Mouse (Mus musculus): ENCODE measurements around the gene Slc50a1.

The Slc50a1 gene

DNA sequence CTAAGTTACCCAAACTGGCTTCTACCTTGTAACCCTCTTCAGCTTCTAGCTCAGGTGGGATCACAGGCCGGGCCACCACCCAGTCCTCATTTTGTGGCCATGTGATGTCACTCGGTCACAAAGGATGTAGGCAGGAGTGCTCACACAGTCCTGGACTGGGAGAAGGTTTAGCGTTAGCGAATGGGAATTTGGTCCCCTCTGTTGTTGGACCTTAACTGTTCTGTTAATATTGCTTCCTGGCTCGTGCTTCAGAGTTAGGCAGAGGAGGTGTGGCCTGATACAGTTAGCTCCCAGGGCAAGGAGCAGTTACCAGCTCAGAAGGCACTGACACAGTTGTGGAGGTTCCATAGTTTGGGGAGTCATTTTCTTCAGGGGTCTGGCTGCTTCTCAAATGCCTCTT is 23.8 kb upstream of the Slc50a1 start:
- no peak for DNase-seq (ENCODE audit: low spot score)

DNA sequence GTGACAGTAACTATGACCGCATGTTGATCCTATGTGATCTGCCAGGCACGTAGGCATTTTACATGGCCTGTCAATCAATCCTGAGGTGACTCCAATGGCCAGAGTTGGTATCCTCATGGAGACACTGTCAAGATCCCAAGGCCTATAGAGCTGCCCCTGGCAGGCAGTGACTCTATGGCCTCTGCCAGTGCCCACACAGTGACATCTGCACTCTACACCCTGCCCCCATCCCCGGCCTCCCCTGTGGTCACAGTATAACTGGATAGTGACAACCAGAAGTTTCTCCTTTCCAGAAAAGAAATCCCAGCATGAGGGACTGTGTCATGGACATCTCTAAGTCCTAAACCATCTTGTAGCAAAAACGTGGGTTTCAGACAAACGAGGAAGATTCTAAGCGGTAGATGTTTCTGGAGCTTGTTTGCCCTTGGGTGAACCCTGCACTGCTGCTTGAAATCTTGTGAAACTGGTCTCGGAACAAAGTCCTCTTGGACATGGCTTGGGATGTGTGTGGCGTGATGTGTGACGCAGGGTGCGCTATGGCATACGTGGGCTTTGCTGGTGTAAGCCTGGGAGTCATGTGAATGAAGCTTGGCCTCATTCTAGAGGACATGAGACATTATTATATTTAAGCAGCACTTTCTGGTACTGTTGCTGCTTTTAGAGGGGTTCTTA is 23.0 kb upstream of the Slc50a1 start:
- no peak for DNase-seq (ENCODE audit: low spot score)

DNA sequence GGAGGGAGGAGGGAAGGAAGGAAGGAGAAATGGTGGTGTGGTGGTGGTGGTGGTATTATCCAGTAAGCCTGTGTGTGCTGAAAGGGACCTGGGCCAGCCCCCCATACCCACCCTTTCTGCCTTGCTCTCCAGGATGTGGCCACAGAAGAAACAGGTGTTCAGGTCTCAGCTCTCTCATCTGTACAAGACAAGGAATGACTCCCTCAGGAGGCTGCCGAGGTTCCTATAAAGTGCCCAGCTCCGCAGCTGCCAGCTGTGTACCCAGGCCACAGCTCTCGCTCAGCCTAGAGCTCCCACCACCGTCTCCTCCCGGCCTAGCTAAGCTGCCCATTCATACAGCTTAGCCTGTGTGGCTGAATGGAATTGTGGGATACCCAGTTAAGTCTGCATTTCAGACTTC is 21.9 kb upstream of the Slc50a1 start:
- DNase-seq (ENCODE audit: low spot score), result no peak

DNA sequence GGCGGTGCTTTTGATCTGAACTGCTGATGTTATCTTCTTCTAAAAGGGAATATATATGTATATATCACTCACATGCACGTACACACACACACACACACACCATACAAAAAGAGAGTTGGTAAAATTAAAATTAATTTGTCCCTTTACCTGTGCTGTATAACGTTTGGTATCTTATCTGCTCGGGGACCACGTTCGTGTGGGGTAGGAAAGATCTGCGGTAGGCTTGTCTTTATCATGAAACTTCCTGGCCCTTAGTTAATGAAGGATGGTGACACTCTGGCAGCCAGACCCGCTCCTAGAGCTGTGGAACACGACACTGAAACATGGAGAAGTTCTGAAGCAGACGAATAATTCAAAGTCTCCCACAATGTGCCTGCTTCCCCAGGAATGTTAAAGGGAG is 21.5 kb upstream of the Slc50a1 start:
- DNase-seq (ENCODE audit: low spot score), result no peak

DNA sequence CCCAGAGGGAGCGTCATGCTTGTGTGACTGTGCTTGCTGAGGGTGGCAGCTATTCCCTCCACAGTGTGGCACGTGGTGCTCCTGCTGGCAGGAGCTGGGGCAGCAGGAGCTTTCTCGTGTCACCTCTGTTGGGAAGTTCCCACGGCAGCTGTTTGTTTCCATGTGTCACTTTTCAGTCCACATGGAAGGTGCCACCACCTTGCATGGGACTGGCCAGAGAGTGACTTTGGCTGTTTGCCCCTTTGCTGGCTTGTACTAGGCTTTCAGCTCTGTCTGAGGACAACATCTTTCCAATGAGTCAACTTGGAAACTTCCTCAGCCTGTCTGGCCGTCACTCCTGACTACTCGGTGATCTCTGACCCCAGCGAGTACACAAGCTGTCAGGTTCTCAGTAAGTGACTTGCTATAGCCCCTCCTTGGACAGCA is 18.1 kb upstream of the Slc50a1 start:
- DNase-seq (ENCODE audit: low spot score), result no peak

DNA sequence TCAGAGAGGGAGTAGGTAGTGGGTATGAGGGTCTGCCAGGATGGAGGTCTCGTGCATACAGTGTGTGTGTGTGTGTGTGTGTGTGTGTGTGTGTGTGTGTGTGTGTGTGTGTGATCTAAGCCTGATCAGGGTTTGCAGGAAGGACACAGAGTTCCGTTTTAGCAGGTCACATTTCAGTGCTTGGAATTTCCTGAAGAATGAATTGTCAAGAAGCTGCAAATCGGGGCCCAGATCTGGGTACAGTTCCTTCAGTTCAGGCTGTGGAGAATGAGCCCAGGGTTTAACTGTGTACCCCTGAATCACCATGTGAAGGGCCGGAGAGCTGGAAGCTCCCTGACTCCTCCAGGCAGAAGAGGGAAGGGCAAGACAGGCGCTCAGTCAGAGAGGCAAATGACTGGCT is 16.9 kb upstream of the Slc50a1 start:
- no peak for DNase-seq (ENCODE audit: low spot score)

DNA sequence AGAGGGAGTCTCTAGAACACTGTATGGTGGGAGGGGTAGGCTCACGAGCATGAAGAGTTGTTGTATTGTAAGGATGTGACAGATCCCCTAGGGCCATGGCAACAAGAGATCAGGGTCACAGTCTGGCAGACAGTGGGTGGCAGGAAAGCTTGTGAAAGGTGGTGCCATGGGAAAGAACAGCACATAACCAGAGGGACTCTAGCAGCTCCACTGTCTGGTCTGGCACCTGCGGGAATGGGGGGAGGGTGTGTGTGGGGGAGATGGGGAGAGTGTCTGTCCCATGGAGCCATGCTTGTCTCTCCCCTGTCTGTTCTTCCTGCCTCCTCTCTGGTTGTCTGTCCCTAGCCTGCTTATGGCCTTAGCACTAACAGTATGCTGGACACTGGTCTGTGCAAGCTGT is 15.2 kb upstream of the Slc50a1 start:
- DNase-seq (ENCODE audit: low spot score), result no peak

DNA sequence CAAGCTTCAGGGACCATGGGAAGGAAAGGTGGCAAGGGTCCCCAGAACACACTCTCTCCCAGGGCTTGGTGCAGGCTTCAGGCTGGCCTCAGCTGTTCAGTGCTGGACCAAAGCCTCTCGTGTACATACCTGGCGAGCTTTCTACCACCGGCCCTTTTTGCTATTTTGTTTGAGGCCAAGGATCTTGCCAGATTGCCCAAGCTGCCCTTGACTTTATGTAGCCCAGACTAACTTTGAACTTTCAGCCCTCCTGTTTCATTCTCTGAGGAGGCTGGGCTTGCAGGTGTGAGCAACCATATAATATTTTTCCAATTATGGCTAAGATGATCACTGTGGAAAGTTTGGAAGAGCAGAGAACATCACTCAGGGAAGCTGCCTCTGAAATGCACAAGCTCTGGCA is 13.9 kb upstream of the Slc50a1 start:
- DNase-seq (ENCODE audit: low spot score), result no peak

DNA sequence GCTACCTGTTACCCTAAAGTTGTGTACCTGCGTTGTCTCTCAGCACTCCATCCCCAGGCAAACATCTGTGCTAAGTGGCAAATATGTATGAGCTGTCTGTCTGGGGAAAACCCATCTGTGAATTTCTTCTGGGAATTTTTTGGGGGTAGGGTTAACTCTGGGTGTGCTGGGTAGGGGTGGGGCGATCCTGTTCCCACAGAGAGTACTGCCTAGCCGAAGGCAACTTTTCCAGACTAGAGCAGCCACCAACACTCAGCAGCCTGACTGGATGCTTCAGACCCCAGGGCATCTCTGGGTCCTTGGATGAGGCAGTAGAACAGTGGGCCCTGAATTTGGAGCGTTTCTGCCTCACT is 11.9 kb upstream of the Slc50a1 start:
- no peak for DNase-seq (ENCODE audit: low spot score)

DNA sequence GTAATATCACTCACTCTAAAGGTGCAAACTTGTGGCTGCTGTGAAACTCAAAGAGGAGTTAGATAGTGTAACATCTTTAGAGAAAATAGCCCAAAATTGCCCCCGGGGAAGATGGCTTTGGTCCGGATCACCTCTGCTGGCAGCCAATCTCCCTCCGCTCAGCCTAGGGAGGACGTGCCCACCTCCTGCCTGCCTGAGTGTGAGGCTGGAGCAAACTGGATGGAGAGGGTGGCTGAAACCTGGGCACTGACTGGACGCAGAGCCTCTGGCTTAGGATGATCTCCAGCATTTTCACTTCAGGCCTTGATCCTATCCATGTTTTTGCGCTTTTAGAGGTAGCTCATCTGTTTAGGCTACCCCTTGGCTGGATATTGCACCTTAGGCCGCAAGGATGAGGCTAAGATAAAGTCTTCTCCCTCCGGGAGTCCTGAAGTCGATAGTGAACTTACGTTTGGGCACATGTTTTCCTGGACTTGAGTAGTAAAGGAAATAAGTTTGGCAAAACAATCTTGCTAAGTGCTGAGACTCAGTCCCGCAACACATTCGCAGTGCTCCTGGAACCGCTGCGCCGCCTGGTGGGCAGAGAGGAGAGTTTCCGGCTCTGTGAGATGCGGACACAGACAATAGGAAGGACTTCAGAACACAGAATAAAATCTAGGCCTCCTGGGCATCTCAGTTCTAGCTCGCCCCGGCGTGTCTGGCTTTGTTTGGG is 11.4 kb upstream of the Slc50a1 start:
- peak; percentile 87 for DNase-seq (ENCODE audit: low spot score)

DNA sequence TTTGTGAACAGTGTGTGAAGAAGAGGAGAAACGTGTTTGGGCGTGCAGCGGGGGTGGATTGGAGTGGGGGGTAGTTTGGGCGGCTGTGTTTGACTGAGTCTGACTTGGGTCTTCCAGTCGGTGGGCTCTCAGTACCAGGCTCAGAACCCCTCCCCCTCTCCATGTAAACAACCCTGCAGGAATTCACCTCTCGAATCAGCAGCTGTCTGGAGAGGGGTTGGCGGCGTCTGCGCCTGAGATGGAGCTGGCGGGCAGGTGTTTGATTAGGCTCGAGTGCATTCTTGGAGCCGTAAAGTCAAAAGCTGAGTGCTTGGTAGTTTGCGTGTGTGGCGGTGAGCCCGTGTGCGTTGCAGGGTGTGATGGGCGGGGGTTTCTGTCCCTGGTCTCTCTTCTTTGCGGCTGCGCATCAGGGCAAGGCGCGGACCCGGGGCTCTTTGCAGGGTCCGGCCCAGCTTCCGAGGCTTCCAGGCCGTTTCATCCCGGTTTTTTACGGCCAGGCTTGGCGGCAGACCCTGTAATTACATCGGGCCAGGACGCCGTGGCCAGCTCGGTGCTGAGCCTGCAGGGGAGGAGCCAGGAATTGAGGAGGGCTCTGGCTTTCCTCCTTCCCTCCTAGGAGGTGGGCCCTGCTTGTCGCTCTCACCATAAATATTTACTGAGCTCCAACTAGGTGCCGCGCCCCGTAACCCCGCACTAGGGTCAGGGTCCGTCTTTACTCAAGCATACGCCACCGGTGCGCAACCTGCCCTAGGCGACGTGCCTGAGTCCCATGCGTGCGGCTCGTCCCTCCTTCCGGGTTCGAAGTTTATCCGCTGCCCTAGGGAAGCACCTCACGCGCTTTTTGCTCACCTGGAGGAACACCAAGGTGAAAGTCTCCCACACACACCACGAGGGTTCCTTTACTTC is 10.5 kb upstream of the Slc50a1 start, which contains the start of gene Efna1:
Gene Efna1, minus strand, starts transcription at position 537 of the 906 bp plus-strand sequence.
- DNase-seq (ENCODE audit: low spot score), result peak; percentile 76

DNA sequence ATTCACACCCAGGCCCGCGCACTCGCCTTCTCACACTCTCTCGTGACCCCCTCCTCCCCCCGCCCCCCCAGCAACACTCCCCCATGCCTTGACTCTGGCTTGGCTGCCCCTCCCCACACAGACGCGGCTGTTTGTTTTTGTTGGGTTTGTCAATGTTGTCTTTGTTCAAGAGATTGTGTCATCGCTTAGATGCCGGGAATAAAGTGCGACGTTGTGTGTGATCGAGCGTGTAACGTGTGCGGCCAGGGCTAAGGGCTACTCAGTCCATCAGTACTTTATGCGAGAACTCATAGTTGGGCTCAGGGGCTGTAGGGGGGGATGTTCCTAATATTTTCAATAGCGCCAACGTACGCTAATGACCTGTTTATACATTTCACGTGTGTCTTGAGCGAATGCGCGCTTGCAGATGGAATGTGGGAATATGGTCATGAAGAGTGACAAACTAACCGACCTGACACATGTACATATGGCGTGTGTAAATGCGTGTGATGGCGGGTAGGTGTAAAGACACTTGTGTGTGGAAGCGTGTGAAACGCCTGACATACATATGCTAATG is 9.8 kb upstream of the Slc50a1 start:
- peak; percentile 46 for DNase-seq (ENCODE audit: low spot score)

DNA sequence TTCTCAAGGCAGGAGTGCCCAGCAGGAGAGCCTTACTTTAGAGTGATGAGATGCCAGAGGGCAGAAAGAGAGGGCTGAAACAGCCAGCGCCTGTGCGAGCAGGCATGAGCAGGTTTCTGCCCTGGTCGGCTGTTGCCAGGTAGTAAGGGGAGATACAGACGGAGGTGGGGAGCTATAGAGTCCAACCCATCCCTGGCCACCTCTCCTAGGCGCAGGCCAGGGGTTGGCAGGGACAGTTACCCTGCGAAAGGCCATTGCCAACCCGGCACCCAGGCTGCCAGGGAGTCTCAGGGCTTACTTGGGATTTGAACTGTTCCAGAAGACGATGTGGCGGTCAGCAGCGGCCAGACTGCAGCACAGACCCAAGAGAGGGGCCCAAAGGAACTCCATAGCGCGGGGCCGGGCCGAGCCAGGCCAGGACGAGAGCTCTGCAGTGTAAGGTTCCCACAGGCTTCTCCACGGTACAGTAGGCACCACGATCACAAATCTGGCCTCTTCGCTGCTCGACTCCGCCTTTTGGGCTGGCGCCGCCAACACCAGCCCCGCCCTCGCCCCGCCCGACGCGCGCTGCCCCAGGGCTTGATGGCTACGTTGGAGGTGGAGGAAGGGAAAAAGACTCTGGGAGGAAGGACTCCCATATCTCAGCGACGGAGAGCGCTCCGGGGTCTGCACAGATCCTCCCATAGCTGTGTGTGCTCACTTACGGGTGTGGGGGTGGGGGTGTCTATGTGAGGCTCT is 9.0 kb upstream of the Slc50a1 start:
- DNase-seq (ENCODE audit: low spot score), result peak; percentile 91

DNA sequence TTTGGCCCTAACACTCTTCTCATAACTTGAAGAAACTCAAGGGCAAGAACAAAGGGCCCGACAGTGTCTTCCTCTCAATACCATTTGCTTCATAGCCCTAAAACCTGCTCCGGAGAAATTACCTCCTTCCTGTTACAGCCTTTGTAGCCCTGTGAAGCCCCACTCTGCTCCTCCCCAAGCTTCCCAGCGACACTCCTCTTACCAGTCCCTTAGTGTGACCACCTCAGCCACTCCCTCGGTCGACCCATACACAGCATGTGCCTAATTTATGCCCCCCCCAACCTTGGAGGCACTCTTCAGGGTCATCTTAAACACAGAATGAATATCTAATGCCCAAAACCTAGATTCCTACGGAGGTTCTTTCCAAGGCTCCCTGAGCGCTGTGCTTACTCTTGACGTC is 8.3 kb upstream of the Slc50a1 start:
- peak; percentile 12 for DNase-seq (ENCODE audit: low spot score)

DNA sequence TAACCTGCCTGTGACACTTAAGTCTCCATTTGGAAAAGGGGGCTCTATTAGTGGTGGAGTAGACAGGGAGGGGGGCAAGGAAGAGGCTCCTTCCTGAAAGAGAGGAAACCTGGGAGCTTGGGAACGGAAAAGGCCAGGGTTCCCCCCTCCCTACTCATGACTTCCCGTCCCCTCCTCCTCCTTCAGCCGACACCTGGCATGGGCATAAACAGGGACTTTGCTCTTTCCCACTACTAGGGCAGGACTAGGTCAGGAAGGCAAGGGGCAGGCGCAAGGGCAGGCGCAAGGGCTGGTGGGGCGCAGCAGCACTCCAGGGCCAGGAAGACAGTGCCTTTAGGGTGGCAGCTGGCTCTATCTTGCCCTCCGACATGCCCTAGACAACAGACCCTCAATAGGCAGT is 7.7 kb upstream of the Slc50a1 start:
- DNase-seq (ENCODE audit: low spot score), result peak; percentile 26

DNA sequence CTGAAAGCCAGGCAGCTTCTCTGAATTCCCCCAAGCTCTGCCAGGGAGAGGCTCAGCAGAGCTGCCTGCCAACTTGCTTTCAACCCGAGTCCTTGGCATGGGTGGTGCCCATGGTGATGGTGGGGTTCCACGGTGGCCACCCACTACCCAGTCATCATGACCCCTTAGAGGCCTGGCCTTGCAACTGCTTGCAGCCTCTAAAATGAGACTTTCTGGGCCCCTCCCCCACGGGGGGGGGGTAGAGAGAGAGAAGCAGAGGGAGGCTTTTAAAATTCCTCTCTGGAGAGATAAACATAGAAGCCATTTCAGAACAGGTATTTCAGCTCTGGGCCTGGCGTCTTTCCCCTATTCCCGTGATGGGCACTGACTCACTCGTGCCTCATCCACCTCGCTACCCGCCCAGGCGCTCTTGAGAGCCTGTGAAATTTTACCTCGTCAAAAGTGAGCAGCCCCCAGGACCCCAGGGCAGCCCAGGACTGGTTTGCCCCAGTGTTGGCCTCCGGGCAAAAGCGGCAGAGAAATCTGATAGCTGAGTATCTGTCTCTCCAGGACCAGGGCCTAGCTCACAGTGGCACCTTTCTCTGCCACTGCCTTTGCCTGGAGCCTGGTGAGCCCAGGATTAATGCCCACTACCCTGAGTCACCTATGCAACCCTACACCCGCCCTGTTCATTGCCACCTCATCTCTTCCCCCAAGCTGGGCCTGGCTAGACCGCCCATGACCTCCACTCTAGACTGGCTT is 7.1 kb upstream of the Slc50a1 start:
- peak; percentile 79 for DNase-seq (ENCODE audit: low spot score)

DNA sequence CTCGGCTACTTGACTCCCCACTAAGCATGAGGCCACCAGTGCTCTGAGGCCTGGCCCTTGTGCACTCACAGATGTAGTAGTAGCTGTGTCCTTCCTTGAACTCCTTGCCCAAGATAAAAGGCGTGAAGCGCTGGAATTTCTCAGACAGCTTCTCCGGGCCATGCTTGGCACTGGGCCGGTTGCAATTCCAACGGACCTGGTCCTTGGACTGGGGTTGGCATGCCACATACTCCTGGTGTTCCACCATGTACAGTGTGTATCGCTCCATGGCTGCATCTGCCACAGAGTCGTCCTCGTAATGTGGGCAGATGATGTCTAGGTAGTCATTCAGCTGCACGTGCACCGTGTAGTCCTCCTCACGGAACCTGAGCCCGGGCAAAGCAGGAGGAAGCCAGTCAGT is 5.7 kb upstream of the Slc50a1 start:
- no peak for DNase-seq (ENCODE audit: low spot score)

DNA sequence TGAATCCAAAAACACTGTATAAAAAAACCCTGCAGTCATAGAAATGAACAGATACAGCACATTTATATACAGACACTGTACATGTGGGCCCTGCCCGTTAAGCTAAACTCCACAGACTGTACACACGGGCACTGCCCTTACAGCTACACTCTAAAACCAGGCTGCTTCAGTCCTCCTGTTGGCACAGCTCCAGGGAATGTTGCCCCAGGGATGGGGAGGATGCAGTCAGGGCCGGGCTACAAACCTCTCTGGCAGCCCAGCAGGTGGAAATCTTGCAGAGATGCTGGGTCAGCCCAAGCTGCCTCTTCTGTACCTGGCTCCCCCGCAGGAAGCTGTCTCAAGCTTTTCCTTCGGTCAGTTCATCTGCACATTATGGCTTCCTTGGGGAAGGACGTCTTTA is 1.4 kb upstream of the Slc50a1 start:
- DNase-seq (ENCODE audit: low spot score), result peak; percentile 46

DNA sequence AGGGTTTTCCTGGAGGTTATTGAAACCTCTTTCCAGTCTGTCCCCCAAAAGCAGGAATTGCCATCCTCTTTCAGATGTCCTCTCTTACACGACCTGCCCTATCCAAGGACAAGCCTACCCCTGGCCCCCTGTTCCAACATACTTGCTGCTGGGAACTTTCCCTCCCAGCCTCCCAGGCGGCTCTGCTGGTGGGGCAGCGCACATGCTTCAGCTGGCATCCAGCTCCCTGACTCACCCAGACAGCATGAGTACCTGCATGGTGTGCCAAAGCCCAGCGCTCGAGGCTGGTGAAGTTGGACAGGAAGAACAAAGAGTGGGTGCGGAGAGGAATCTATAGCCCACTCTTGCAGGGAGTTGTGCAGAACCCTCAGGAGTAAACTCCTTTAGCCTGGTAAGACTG is 521 bp upstream of the Slc50a1 start:
- DNase-seq (ENCODE audit: low spot score), result peak; percentile 69

DNA sequence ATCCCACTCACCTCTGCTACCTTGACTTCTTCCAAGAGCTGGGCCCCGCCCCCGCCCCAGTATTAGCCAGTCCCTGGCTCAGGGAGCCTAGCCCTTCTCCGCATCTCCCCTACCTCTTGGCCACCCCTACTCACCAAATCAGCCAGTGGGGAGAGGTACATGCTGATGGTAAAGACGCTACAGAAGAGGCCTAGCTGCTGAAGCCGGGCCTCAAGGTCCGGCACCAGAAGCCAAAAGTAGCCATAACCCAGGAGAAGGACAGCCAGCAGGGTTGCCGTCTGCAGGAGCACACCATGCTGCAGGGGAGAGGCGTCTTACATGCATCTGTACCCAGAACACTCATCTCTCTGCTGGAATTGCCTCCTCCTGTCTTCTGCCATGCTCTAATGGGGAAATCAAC is 1.5 kb downstream of the Slc50a1 start:
- no peak for DNase-seq (ENCODE audit: low spot score)

DNA sequence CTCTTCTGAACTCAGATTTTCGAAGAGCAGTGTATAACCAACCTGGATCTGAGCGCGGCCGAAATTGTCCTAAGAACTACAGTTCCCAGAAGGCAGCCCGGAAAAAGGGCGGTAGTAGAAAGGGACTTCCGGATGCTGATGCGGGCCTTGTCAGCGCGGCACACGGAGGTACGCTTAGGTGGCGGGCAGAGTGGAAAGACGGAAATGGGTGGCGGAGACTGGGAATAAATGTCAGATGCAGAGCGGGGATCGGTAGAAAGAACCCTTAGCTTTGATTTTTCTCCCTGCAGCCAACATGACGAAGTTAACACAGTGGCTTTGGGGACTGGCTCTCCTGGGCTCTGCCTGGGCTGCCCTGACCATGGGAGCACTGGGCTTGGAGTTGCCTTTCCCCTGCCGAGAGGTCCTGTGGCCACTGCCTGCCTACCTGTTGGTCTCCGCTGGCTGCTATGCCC is 3.9 kb downstream of the Slc50a1 start:
- peak; percentile 85 for DNase-seq (ENCODE audit: low spot score)
